Mouse (Mus musculus) CD4-positive, CD25-positive, alpha-beta regulatory T cell, adult 4 months (primary cell): ENCODE measurements around the gene Enthd1. TPM values are rescaled to one million over a fixed set of nuclear protein-coding genes. Genes with fewer than 3 reads are reported as not detected.

Experiments used
- polyA plus RNA-seq, 2 experiments: library from polyadenylated mRNA; unstranded; fragments of 100-300 nt; shearing (Covaris generic); gene quantifications; one replicate each; pipeline ENCODE4 v1.2.1; 2017

Enthd1 gene
- polyA plus RNA-seq, 2 experiments from 2014 or later, result 0.24 TPM; not detected in 1

Other genes with a start within 250 kb of the Enthd1 start
- gene Grap2, start 7.4 kb upstream of the Enthd1 start, polyA plus RNA-seq, result 10 to 100 TPM; 37.7 to 55.0 TPM
- under 1 TPM in 1 of 2 experiments, not detected in 1; 0.30 TPM for gene Fam83f, start 106.7 kb upstream of the Enthd1 start, polyA plus RNA-seq
- gene Tnrc6b, start 146.2 kb upstream of the Enthd1 start, polyA plus RNA-seq, result 10 to 100 TPM; 58.7 to 84.9 TPM